Mouse (Mus musculus): ENCODE measurements around the gene Clk3. TPM values are rescaled to one million over a fixed set of nuclear protein-coding genes. Genes with fewer than 3 reads are reported as not detected.

Clk3 gene
- 47.0 TPM for polyA plus RNA-seq (2014; fragmentation: Illumina TruSeq; extraction: RNeasy Lipid Tissue Mini Kit (QIAGEN cat#74804); ENCODE audit: low read depth, low replicate concordance)

GRCm38 (mm10) chr9:57765364-57766351 lies at the start of gene Clk3:
Gene Clk3, minus strand, starts transcription at chr9:57765860.

GRCm38 (mm10) chr9:57708068-57708719 lies 57.5 kb downstream of the Clk3 start, which contains the start of gene Edc3:
Gene Edc3, plus strand, starts transcription at chr9:57708540.

Other genes starting within 250 kb of the Clk3 start
- 2,575 TPM for gene Cox5a, start 244.6 kb downstream of the Clk3 start, polyA plus RNA-seq (2014; fragmentation: Illumina TruSeq; extraction: RNeasy Lipid Tissue Mini Kit (QIAGEN cat#74804); ENCODE audit: low read depth, low replicate concordance)
- 10.3 TPM for gene Fam219b, start 228.3 kb downstream of the Clk3 start, polyA plus RNA-seq (2014; fragmentation: Illumina TruSeq; extraction: RNeasy Lipid Tissue Mini Kit (QIAGEN cat#74804); ENCODE audit: low read depth, low replicate concordance)
- gene Mpi, start 213.1 kb downstream of the Clk3 start, polyA plus RNA-seq (2014; fragmentation: Illumina TruSeq; extraction: RNeasy Lipid Tissue Mini Kit (QIAGEN cat#74804); ENCODE audit: low read depth, low replicate concordance): 107 TPM
- 27.4 TPM for gene Scamp2, start 204.9 kb downstream of the Clk3 start, polyA plus RNA-seq (2014; fragmentation: Illumina TruSeq; extraction: RNeasy Lipid Tissue Mini Kit (QIAGEN cat#74804); ENCODE audit: low read depth, low replicate concordance)
- gene Ulk3, start 176.4 kb downstream of the Clk3 start, polyA plus RNA-seq (2014; fragmentation: Illumina TruSeq; extraction: RNeasy Lipid Tissue Mini Kit (QIAGEN cat#74804); ENCODE audit: low read depth, low replicate concordance): 13.7 TPM
- not detected for gene Cplx3, start 159.6 kb downstream of the Clk3 start, polyA plus RNA-seq (2014; fragmentation: Illumina TruSeq; extraction: RNeasy Lipid Tissue Mini Kit (QIAGEN cat#74804); ENCODE audit: low read depth, low replicate concordance)
- gene Lman1l, start 145.1 kb downstream of the Clk3 start, polyA plus RNA-seq (2014; fragmentation: Illumina TruSeq; extraction: RNeasy Lipid Tissue Mini Kit (QIAGEN cat#74804); ENCODE audit: low read depth, low replicate concordance): 0.47 TPM
- 23.9 TPM for gene Csk, start 112.2 kb downstream of the Clk3 start, polyA plus RNA-seq (2014; fragmentation: Illumina TruSeq; extraction: RNeasy Lipid Tissue Mini Kit (QIAGEN cat#74804); ENCODE audit: low read depth, low replicate concordance)
- not detected for gene Cyp1a2, start 82.2 kb downstream of the Clk3 start, polyA plus RNA-seq (2014; fragmentation: Illumina TruSeq; extraction: RNeasy Lipid Tissue Mini Kit (QIAGEN cat#74804); ENCODE audit: low read depth, low replicate concordance)
- 1.4 TPM for gene Cyp1a1, start 77.9 kb downstream of the Clk3 start, polyA plus RNA-seq (2014; fragmentation: Illumina TruSeq; extraction: RNeasy Lipid Tissue Mini Kit (QIAGEN cat#74804); ENCODE audit: low read depth, low replicate concordance)
- gene Edc3, start 57.3 kb downstream of the Clk3 start, polyA plus RNA-seq (2014; fragmentation: Illumina TruSeq; extraction: RNeasy Lipid Tissue Mini Kit (QIAGEN cat#74804); ENCODE audit: low read depth, low replicate concordance): 3.7 TPM
- gene Arid3b, start 70.9 kb upstream of the Clk3 start, polyA plus RNA-seq (2014; fragmentation: Illumina TruSeq; extraction: RNeasy Lipid Tissue Mini Kit (QIAGEN cat#74804); ENCODE audit: low read depth, low replicate concordance): 4.3 TPM
- 87.6 TPM for gene Ubl7, start 145.1 kb upstream of the Clk3 start, polyA plus RNA-seq (2014; fragmentation: Illumina TruSeq; extraction: RNeasy Lipid Tissue Mini Kit (QIAGEN cat#74804); ENCODE audit: low read depth, low replicate concordance)
- 22.7 TPM for gene Sema7a, start 174.3 kb upstream of the Clk3 start, polyA plus RNA-seq (2014; fragmentation: Illumina TruSeq; extraction: RNeasy Lipid Tissue Mini Kit (QIAGEN cat#74804); ENCODE audit: low read depth, low replicate concordance)
- not detected for gene Cyp11a1, start 240.6 kb upstream of the Clk3 start, polyA plus RNA-seq (2014; fragmentation: Illumina TruSeq; extraction: RNeasy Lipid Tissue Mini Kit (QIAGEN cat#74804); ENCODE audit: low read depth, low replicate concordance)

Data from heart, adult 10 weeks (tissue).